Mouse (Mus musculus) heart, adult 2 months (tissue): ENCODE data around the gene Agtpbp1. TPM values are rescaled to one million over a fixed set of nuclear protein-coding genes. Genes with fewer than 3 reads are reported as not detected.

Experiments
- DNase-seq, 2 experiments: peaks; one replicate each; pipeline ENCODE4 v3.0.0; 2021
- H3K27ac ChIP-seq: fragments of 200-600 bp; 2 replicates; pipeline ENCODE4 v1.8.1; 2022
- H3K27me3 ChIP-seq: fragments of 200-500 bp; 2 replicates; pipeline ENCODE4 v1.6.1; 2012; ENCODE audit warnings: mild to moderate bottlenecking, low read length, inconsistent platforms, mixed read lengths; ENCODE audit not compliant: control insufficient read depth, insufficient read depth
- H3K36me3 ChIP-seq: fragments of 200-500 bp; 2 replicates; pipeline ENCODE4 v1.6.1; 2012; ENCODE audit warnings: low read length, inconsistent platforms; ENCODE audit not compliant: control insufficient read depth, insufficient read depth
- H3K4me1 ChIP-seq: fragments of 200-500 bp; 2 replicates; pipeline ENCODE4 v1.6.1; 2011; ENCODE audit warnings: low read length; ENCODE audit not compliant: control insufficient read depth, insufficient read depth
- H3K4me3 ChIP-seq: fragments of 200-600 bp; 2 replicates; pipeline ENCODE4 v1.8.1; 2022
- H3K79me2 ChIP-seq: fragments of 200-500 bp; replicated peaks from 2 replicates; pipeline ENCODE4 v1.6.1; 2012; ENCODE audit warnings: mild to moderate bottlenecking, inconsistent platforms, low read length, moderate library complexity, mixed read lengths; ENCODE audit not compliant: control insufficient read depth, insufficient read depth
- H3K9ac ChIP-seq: fragments of 200-500 bp; 2 replicates; pipeline ENCODE4 v1.6.1; 2012; ENCODE audit warnings: low read depth, mild to moderate bottlenecking, control low read depth, inconsistent platforms, low read length, mixed read lengths
- CTCF ChIP-seq: fragments of 200-600 bp; IDR thresholded peaks from 2 replicates; pipeline ENCODE4 v1.8.1; 2022; ENCODE audit warnings: antibody characterized with exemption, mild to moderate bottlenecking, moderate library complexity
- EP300 ChIP-seq: fragments of 200-500 bp; IDR thresholded peaks from 2 replicates; pipeline ENCODE4 v1.6.1; 2011; ENCODE audit warnings: low read depth, low read length, control low read depth; ENCODE audit not compliant: insufficient read depth
- POLR2A ChIP-seq: fragments of 200-500 bp; IDR thresholded peaks from 2 replicates; pipeline ENCODE4 v1.6.1; 2011; ENCODE audit warnings: mild to moderate bottlenecking, low read depth, low read length, control low read depth; ENCODE audit not compliant: insufficient read depth
- WGBS: fragments of 180-500 bp; shearing (Covaris S2); methylation state at CpG from one replicate; pipeline ENCODE4 v1.1.7; 2018; 5-methylcytosine and 5-hydroxymethylcytosine counted together
- intact Hi-C: fragments of 180-260 bp; cut with DNase I; formaldehyde crosslinking; loops from one replicate; pipeline ENCODE4 v1.15.1; 2025
- polyA plus RNA-seq: library from polyadenylated mRNA; depleted of rRNA; stranded (reverse); fragments of >200 nt; gene quantifications from 2 replicates; pipeline ENCODE4 v1.2.3, GENCODE M21; 2012
- total RNA-seq, 2 experiments: library from RNA; stranded (reverse); gene quantifications; 2 replicates each; pipeline ENCODE4 v1.2.3; 2021

The Agtpbp1 gene
- total and polyA plus RNA-seq, 3 experiments = 27.9 to 173 (median 151) TPM

DNA sequence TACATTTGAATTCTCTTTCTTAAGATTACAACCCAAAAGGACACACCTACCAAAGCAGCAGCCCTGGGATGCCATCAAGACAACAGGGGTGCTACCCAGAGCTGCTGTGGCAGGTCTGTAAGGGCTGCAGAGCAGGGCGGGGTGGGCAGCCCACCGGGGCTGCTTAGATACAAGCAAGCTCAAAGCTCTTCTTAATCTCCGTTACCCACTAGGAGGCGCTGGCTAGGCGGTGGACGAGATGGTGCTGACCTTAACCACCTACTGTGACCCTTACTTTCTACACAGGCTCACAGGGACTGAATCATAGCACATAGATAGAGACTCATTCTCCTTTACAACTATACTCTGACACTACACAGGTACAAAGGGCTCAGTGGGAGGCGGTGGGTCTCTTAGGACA is 70.0 kb downstream of the Agtpbp1 start:
- Histone ChIP-seq H3K9ac (no peak overlapping the region), H3K4me1 (no peaks in the 10 kb centered on the region), H3K27me3 (no peaks in the 10 kb centered on the region), H3K79me2 (peaks cover 2% of the 10 kb centered on the region; the same call in 1 of the 2 replicates), H3K27ac (no peak overlapping the region), H3K4me3 (no peak overlapping the region), H3K36me3 (peaks cover 4% of the 10 kb centered on the region)
- intact Hi-C loops = loop anchor here (5.0 kb wide), 2 partner anchors 72 to 212 kb away; partner anchors contain the start of genes Agtpbp1 and Naa35
- 37% methylated on average over 7 of the region's 7 CpGs for WGBS
- TF ChIP-seq EP300 = no peak
- peak; percentile 75 for TF ChIP-seq CTCF
- TF ChIP-seq POLR2A = no peak
- peak; percentile 28 to 40 for DNase-seq

DNA sequence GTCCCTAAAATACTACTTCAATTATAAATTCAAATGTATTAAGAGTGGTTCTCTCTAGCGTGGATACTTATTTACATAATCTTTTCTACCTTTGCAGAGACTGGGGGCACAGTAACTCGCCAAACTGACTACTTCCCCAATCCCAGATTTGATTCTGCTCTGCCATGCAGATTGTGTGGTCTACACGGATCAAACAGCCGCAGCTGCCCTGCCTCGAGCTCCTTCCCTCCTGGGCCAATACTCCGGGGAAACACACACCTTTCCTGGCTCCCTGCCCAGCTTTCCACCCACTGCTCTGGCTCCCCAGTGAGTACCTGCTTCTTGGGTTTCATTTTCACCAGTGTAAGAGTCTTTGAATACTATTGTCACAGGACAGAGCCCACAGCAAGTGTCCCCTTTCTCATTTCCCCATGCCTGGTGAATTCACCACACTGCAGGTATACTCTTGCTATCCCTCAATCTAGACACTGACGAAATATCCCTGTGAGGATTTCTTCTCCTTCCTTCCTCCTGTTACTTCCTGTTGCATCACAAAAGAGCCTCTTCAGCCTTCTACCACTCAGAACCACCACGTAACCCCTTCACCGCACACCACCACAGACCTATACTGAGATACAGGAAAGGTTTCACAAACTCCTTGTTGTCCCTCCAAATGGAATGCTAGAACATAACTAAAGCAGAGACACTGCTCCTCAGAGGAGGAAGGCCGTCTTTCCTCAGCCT is 75.2 kb downstream of the Agtpbp1 start:
- no peak overlapping the region for H3K9ac ChIP-seq
- H3K36me3 ChIP-seq = peaks cover 14% of the 10 kb centered on the region
- no peak for DNase-seq
- H3K4me1 ChIP-seq = peaks cover 10% of the 10 kb centered on the region
- intact Hi-C loops = loop anchor here (5.0 kb wide), 1 partner anchor 112 kb away; no protein-coding TSS in a partner anchor
- TF ChIP-seq POLR2A = no peak
- 57% methylated on average over 10 of the region's 10 CpGs for WGBS
- no peaks in the 10 kb centered on the region for H3K79me2 ChIP-seq
- no peak overlapping the region for H3K27ac ChIP-seq
- no peak overlapping the region for H3K4me3 ChIP-seq
- no peaks in the 10 kb centered on the region for H3K27me3 ChIP-seq

DNA sequence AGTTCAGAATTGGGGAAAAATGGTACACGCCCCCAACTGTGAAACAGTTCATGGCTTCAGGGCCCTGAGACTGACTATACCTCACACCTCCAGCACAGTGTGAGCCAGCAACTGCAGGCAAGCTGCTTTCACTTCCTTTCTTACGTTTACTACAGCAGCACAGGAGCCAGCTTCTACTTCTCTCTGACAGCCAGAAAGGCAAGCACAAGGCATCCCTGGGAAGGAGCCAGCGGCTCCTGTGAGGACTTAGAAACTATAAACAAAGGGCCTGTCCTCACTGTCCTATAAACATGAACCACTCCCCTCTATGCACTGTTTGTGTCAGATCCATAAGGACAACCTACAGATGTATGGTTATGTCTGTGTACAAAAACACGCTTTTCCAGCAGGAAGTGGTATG is 76.4 kb downstream of the Agtpbp1 start:
- H3K4me1 ChIP-seq = peaks cover 10% of the 10 kb centered on the region
- 56% methylated on average over 4 of the region's 4 CpGs for WGBS
- intact Hi-C loops = no loop called here
- TF ChIP-seq EP300 = no peak
- no peak for TF ChIP-seq CTCF
- no peak for TF ChIP-seq POLR2A
- H3K27me3 ChIP-seq = no peaks in the 10 kb centered on the region
- no peak overlapping the region for H3K4me3 ChIP-seq
- H3K36me3 ChIP-seq = peaks cover 13% of the 10 kb centered on the region
- DNase-seq = peak in 1 of 2 experiments; percentile 20
- no peaks in the 10 kb centered on the region for H3K79me2 ChIP-seq
- no peak overlapping the region for H3K9ac ChIP-seq
- peak overlapping the region; percentile 36; the same call in 1 of the 2 replicates for H3K27ac ChIP-seq

GRCm38 (mm10) chr13:59506450-59506849 is 78.6 kb downstream of the Agtpbp1 start:
- 53% methylated on average over 1 of the region's 1 CpGs for WGBS
- Histone ChIP-seq H3K27ac (peak overlapping the region; percentile 57), H3K9ac (no peak overlapping the region), H3K4me1 (peaks cover 10% of the 10 kb centered on the region), H3K79me2 (no peaks in the 10 kb centered on the region), H3K27me3 (no peaks in the 10 kb centered on the region), H3K36me3 (peaks cover 16% of the 10 kb centered on the region), H3K4me3 (no peak overlapping the region)
- peak in 1 of 2 experiments; percentile 50 for DNase-seq
- TF ChIP-seq POLR2A = peak; percentile 16; the same call in 1 of the 2 replicates
- peak; percentile 97 for TF ChIP-seq EP300
- TF ChIP-seq CTCF = no peak
- intact Hi-C loops = no loop called here

DNA sequence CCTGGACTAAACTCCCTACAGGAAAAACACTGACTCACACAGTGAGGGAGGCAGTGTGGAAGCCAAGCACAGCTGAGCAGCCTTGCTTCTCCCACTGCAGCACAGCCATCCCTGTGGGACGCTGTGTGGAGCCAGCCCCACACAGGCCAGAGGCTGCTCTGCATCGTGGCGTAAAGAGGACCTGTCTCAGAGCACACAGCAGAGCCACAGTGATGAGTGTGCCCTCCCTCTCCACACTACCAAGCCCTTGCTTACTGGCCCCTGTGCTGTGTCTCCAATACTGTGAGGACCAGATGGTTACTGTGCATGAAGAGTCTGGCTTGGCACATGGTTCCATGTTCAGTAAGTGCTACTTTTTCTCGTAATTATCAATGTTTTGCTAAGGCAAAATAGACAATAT is 79.2 kb downstream of the Agtpbp1 start:
- no peak for DNase-seq
- H3K9ac ChIP-seq = no peak overlapping the region
- H3K79me2 ChIP-seq = no peaks in the 10 kb centered on the region
- H3K4me3 ChIP-seq = no peak overlapping the region
- no peaks in the 10 kb centered on the region for H3K27me3 ChIP-seq
- 64% methylated on average over 4 of the region's 4 CpGs for WGBS
- H3K36me3 ChIP-seq = peaks cover 18% of the 10 kb centered on the region
- no peak for TF ChIP-seq CTCF
- TF ChIP-seq POLR2A = no peak
- TF ChIP-seq EP300 = no peak
- H3K27ac ChIP-seq = peak overlapping the region; percentile 13
- peaks cover 10% of the 10 kb centered on the region for H3K4me1 ChIP-seq
- intact Hi-C loops = no loop called here

DNA sequence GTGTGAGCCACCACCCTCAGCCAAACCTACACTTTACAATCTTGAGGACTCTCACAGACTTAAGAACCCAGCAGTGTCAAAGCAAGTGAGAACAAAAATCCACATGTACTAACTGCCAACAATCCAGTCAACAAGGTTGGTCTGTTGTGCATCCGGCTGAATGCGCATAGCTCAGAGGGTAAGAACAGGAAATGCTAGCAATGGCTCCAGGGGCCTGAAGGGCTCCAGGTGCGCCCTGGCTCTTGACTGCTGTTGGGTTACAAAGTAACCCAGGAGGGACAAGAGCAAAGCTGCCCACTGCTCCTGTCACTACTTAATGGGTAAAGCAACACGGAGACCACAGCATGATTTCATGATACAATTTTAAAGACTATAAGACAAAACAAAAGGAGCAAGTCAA is 81.4 kb downstream of the Agtpbp1 start:
- Histone ChIP-seq H3K79me2 (no peaks in the 10 kb centered on the region), H3K27me3 (no peaks in the 10 kb centered on the region), H3K36me3 (peaks cover 31% of the 10 kb centered on the region), H3K4me3 (no peak overlapping the region), H3K27ac (no peak overlapping the region), H3K4me1 (peaks cover 17% of the 10 kb centered on the region), H3K9ac (no peak overlapping the region)
- DNase-seq = no peak
- 77% methylated on average over 4 of the region's 4 CpGs for WGBS
- intact Hi-C loops = no loop called here
- TF ChIP-seq POLR2A = no peak
